Mouse (Mus musculus): ENCODE data around the gene Gm45785. TPM values are rescaled to one million over a fixed set of nuclear protein-coding genes. Genes with fewer than 3 reads are reported as not detected.

Gene Gm45785
- polyA plus RNA-seq, 1 experiment from 2014 or later: 0.18 TPM

DNA sequence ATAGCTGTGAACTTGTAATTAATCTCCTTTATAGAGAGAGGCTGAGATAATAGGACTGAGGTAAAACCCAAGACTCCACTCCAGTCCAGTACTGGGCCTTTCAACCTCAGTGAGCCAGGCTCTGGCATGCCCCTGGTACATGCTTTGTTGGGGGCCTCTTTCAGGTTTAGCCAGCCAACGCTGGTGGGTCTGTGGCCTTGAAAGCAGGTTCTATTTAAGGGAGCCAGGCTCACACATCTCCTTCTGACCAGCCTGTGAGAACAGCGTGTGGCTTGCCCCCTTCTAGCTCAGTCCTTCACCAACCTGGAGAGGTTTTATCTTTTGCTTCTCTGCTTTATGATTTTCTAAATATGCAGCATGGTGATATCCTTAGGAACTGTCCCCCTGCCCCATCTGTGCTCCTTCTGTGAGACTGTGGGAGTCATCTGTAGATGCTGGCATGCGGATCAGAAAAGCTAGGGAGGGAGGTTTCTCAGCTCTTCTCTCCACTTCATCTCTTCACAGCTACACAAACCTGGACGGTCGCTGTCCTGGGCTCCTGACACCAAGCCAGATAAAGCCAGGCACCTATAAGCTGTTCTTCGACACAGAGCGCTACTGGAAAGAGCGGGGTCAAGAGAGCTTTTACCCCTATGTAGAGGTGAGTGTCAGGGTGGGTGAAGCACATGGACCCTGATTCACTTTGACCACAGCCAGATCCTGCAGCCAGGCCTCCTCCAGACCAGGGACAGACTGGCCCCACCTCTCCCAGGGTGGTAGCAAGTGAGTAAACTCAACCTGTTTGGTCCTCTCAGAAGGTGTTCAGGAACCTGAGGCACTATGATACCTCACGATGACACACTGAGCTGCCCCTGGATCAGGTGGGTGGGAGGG is 19.7 kb downstream of the Gm45785 start:
- ATAC-seq (replicated peaks; ENCODE audit: low FRiP score, low read depth): no peak

DNA sequence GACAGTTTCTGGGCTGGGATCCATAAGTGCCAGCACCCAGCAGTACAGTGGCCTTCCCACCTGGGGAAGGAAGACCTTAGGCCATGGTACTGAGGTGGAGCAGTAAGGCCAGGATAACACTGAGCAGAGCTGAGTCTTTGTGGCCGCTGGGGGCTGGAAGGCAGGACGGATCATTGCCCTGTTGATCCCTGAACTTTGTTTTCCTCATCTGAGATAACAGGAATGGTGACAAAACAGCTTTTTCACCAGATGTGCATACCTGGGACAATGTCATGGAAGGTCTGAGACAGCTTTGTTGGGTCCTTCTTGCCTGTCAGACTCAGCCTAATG is 20.4 kb downstream of the Gm45785 start:
- 77% methylated on average over 2 of the region's 2 CpGs for WGBS
- TF ChIP-seq CTCF (IDR thresholded peaks at IDR 0.05; ENCODE audit: low read depth): no peak
- no peak overlapping the region for H3K27ac ChIP-seq
- no peak for DNase-seq (ENCODE audit: low spot score)
- no peaks in the 10 kb centered on the region for H3K27me3 ChIP-seq (ENCODE audit: insufficient read depth, low read length)
- no peak overlapping the region for H3K4me2 ChIP-seq (ENCODE audit: low read length)
- no peaks in the 10 kb centered on the region for H3K4me1 ChIP-seq (replicated peaks; ENCODE audit: insufficient read depth, low read length)
- no peak overlapping the region for H3K4me3 ChIP-seq (replicated peaks; ENCODE audit: low read depth, low read length)
- no peaks in the 10 kb centered on the region for H3K36me3 ChIP-seq (ENCODE audit: insufficient read depth, low read length)
- no peak overlapping the region for H3K9ac ChIP-seq (ENCODE audit: low read depth, low read length)
- no peaks in the 10 kb centered on the region for H3K9me3 ChIP-seq (replicated peaks; ENCODE audit: low read length)
- no peak for ATAC-seq (replicated peaks; ENCODE audit: low FRiP score, low read depth)

More for the DNA sequence above, 19.7 kb downstream of the Gm45785 start:
- H3K9me3 ChIP-seq (replicated peaks; ENCODE audit: low read length): no peaks in the 10 kb centered on the region
- H3K9ac ChIP-seq (ENCODE audit: low read depth, low read length): no peak overlapping the region
- WGBS: 75% methylated on average over 9 of the region's 9 CpGs
- H3K27me3 ChIP-seq (ENCODE audit: insufficient read depth, low read length): no peaks in the 10 kb centered on the region
- no peak overlapping the region for H3K4me2 ChIP-seq (ENCODE audit: low read length)
- H3K36me3 ChIP-seq (ENCODE audit: insufficient read depth, low read length): no peaks in the 10 kb centered on the region
- H3K27ac ChIP-seq: no peak overlapping the region
- no peak for DNase-seq (ENCODE audit: low spot score)
- H3K4me1 ChIP-seq (replicated peaks; ENCODE audit: insufficient read depth, low read length): no peaks in the 10 kb centered on the region
- TF ChIP-seq CTCF (IDR thresholded peaks at IDR 0.05; ENCODE audit: low read depth): no peak
- H3K4me3 ChIP-seq (replicated peaks; ENCODE audit: low read depth, low read length): no peak overlapping the region

DNA sequence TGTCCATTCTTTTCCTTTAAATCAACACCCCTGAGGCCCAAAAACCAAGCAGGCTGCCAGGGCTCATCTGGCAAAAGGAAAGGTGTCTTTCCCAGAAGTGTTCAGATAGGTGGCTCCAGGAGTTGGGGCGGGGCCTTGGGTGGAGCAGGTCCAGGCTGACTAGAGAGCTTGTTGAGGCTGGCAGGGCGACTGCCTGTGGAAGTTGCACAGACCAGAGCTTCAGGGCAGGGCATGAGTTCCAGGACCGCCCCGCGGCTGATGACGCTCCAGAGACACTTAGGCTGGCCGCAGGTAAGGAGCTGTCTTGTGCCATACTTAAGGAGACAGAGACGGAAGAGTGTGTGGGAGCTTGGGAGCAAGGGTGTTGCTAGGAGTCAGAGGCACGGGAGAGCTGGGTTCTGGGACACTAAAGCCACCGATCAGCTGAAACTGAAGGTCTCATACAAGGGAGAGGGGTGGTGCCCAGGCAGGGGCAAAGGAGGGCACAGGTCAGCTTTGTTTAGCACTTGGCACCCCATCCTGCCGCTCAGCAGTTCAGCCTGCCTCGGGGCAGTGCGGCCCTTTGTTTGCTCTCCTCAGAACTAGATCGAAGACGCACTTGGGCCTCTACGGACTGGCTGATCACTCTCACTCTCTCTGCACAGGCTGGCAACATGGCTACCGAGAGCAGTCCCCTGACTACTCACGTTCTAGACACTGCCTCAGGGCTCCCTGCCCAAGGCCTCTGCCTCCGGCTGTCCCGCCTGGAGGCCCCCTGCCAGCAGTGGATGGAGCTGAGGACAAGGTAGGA is 21.0 kb downstream of the Gm45785 start, which contains the start of gene Urah:
Gene Urah, plus strand, starts transcription at position 51 of the 790 bp plus-strand sequence.
- TF ChIP-seq CTCF (IDR thresholded peaks at IDR 0.05; ENCODE audit: low read depth): no peak
- 53% methylated on average over 20 of the region's 20 CpGs for WGBS
- Histone ChIP-seq H3K4me3 (replicated peaks; ENCODE audit: low read depth, low read length) (no peak within 1 kb of the TSS), H3K36me3 (ENCODE audit: insufficient read depth, low read length) (no peaks in the 10 kb centered on the region), H3K27me3 (ENCODE audit: insufficient read depth, low read length) (no peaks in the 10 kb centered on the region), H3K9me3 (replicated peaks; ENCODE audit: low read length) (no peaks in the 10 kb centered on the region), H3K27ac (no peak within 1 kb of the TSS), H3K9ac (ENCODE audit: low read depth, low read length) (no peak within 1 kb of the TSS), H3K4me1 (replicated peaks; ENCODE audit: insufficient read depth, low read length) (no peaks in the 10 kb centered on the region), H3K4me2 (ENCODE audit: low read length) (no peak within 1 kb of the TSS)
- ATAC-seq (replicated peaks; ENCODE audit: low FRiP score, low read depth) (no peak), DNase-seq (ENCODE audit: low spot score) (no peak)

DNA sequence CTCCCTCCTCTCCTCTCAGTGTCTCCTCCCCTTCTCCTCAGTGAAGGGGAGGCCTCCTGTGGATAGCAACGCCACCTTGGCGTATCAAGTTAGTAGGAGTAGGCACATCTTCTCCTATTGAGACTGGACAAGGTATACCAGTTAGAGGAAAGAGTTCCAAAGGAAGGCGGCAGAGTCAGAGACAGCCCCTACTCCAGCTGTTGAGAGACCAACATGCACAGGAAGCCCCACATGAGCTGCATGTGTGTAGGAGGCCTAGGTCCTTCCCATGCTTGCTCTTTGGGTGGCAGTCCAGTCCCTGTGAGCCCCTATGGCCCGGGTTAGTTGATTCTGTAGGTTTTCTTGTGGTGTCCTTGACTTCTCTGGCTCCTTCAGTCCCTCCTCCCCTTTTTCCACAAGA is 22.8 kb downstream of the Gm45785 start:
- 92% methylated on average over 4 of the region's 4 CpGs for WGBS
- no peak overlapping the region for H3K4me3 ChIP-seq (replicated peaks; ENCODE audit: low read depth, low read length)
- no peaks in the 10 kb centered on the region for H3K36me3 ChIP-seq (ENCODE audit: insufficient read depth, low read length)
- H3K9me3 ChIP-seq (replicated peaks; ENCODE audit: low read length): no peaks in the 10 kb centered on the region
- no peak overlapping the region for H3K4me2 ChIP-seq (ENCODE audit: low read length)
- H3K27ac ChIP-seq: no peak overlapping the region
- H3K9ac ChIP-seq (ENCODE audit: low read depth, low read length): no peak overlapping the region
- no peaks in the 10 kb centered on the region for H3K4me1 ChIP-seq (replicated peaks; ENCODE audit: insufficient read depth, low read length)
- H3K27me3 ChIP-seq (ENCODE audit: insufficient read depth, low read length): no peaks in the 10 kb centered on the region
- TF ChIP-seq CTCF (IDR thresholded peaks at IDR 0.05; ENCODE audit: low read depth): no peak
- ATAC-seq (replicated peaks; ENCODE audit: low FRiP score, low read depth) (no peak), DNase-seq (ENCODE audit: low spot score) (no peak)

- no peaks in the 10 kb centered on the region for H3K4me1 ChIP-seq (replicated peaks; ENCODE audit: insufficient read depth, low read length)
- no peaks in the 10 kb centered on the region for H3K36me3 ChIP-seq (ENCODE audit: insufficient read depth, low read length)
- no peak for DNase-seq (ENCODE audit: low spot score)
- H3K4me2 ChIP-seq (ENCODE audit: low read length): no peak overlapping the region
- no peaks in the 10 kb centered on the region for H3K9me3 ChIP-seq (replicated peaks; ENCODE audit: low read length)
- no peak for ATAC-seq (replicated peaks; ENCODE audit: low FRiP score, low read depth)
- H3K4me3 ChIP-seq (replicated peaks; ENCODE audit: low read depth, low read length): no peak overlapping the region
- TF ChIP-seq CTCF (IDR thresholded peaks at IDR 0.05; ENCODE audit: low read depth): no peak
- H3K9ac ChIP-seq (ENCODE audit: low read depth, low read length): no peak overlapping the region
- H3K27ac ChIP-seq: no peak overlapping the region
- H3K27me3 ChIP-seq (ENCODE audit: insufficient read depth, low read length): no peaks in the 10 kb centered on the region
- 60% methylated on average over 6 of the region's 6 CpGs for WGBS
Observed at GRCm38 (mm10) chr7:140831447-140831846, 24.7 kb downstream of the Gm45785 start.

- peak; percentile 74 for TF ChIP-seq CTCF (IDR thresholded peaks at IDR 0.05; ENCODE audit: low read depth)
- H3K4me3 ChIP-seq (replicated peaks; ENCODE audit: low read depth, low read length): no peak overlapping the region
- H3K9me3 ChIP-seq (replicated peaks; ENCODE audit: low read length): no peaks in the 10 kb centered on the region
- ATAC-seq (replicated peaks; ENCODE audit: low FRiP score, low read depth) (peak; percentile 75; the same call in 1 of the 2 replicates), DNase-seq (ENCODE audit: low spot score) (peak; percentile 65)
- WGBS: 33% methylated on average over 8 of the region's 8 CpGs
- no peaks in the 10 kb centered on the region for H3K4me1 ChIP-seq (replicated peaks; ENCODE audit: insufficient read depth, low read length)
- H3K4me2 ChIP-seq (ENCODE audit: low read length): 0 out of 2 replicates have a peak overlapping the region, but pooled peaks have one; percentile 7
- no peaks in the 10 kb centered on the region for H3K27me3 ChIP-seq (ENCODE audit: insufficient read depth, low read length)
- no peaks in the 10 kb centered on the region for H3K36me3 ChIP-seq (ENCODE audit: insufficient read depth, low read length)
- H3K9ac ChIP-seq (ENCODE audit: low read depth, low read length): no peak overlapping the region
- H3K27ac ChIP-seq: no peak overlapping the region
Observed at GRCm38 (mm10) chr7:140828171-140828881, 27.8 kb downstream of the Gm45785 start.

All from kidney, postnatal 0 days (tissue).